Mouse (Mus musculus) neural tube, embryonic 15.5 days (tissue): ENCODE measurements around the gene Lingo1. TPM values are rescaled to one million over a fixed set of nuclear protein-coding genes. Genes with fewer than 3 reads are reported as not detected.
A peak's percentile ranks its signal among the peaks of the same experiment; 100 is the strongest.

ENCODE experiments used
- ATAC-seq: fragments of 200-750 bp; cut with Nextera tagmentation; 2 replicates; pipeline ENCODE4 v1.8.0; 2017; ENCODE audit warnings: mild to moderate bottlenecking, moderate TSS enrichment, moderate library complexity; ENCODE audit not compliant: low FRiP score
- H3K27ac ChIP-seq: fragments of 300-500 bp; sonication (generic); replicated peaks from 2 replicates; pipeline ENCODE4 v1.5.1; 2015; ENCODE audit warnings: mild to moderate bottlenecking, inconsistent platforms
- H3K27me3 ChIP-seq: fragments of 300-500 bp; sonication (generic); replicated peaks from 2 replicates; pipeline ENCODE4 v1.6.1; 2015; ENCODE audit warnings: inconsistent platforms
- H3K36me3 ChIP-seq: fragments of 300-500 bp; sonication (generic); 2 replicates; pipeline ENCODE4 v1.6.1; 2015; ENCODE audit warnings: inconsistent platforms
- H3K4me1 ChIP-seq: fragments of 300-500 bp; sonication (generic); 2 replicates; pipeline ENCODE4 v1.6.1; 2015; ENCODE audit warnings: inconsistent platforms
- H3K4me2 ChIP-seq: fragments of 300-500 bp; sonication (generic); 2 replicates; pipeline ENCODE4 v1.6.1; 2015; ENCODE audit warnings: inconsistent platforms, mild to moderate bottlenecking, moderate library complexity
- H3K4me3 ChIP-seq: fragments of 300-500 bp; sonication (generic); replicated peaks from 2 replicates; pipeline ENCODE4 v1.5.1; 2015; ENCODE audit warnings: mild to moderate bottlenecking, inconsistent platforms
- H3K9ac ChIP-seq: fragments of 300-500 bp; sonication (generic); replicated peaks from 2 replicates; pipeline ENCODE4 v1.6.1; 2015; ENCODE audit warnings: mild to moderate bottlenecking, inconsistent platforms
- H3K9me3 ChIP-seq: fragments of 300-500 bp; sonication (generic); replicated peaks from 2 replicates; pipeline ENCODE4 v1.6.1; 2016; ENCODE audit warnings: inconsistent platforms
- WGBS: fragments of 180-500 bp; shearing (Covaris S2); methylation state at CpG from one replicate; pipeline ENCODE4 v1.1.7; 2015; ENCODE audit warnings: mixed read lengths; 5-methylcytosine and 5-hydroxymethylcytosine counted together
- polyA plus RNA-seq: library from polyadenylated mRNA; unstranded; fragments of >200 nt; fragmentation: Nextera tagmentation; extraction: Ambion mirVana; gene quantifications from 2 replicates; pipeline ENCODE4 v1.2.1, GENCODE M21; 2015

Gene Lingo1
- polyA plus RNA-seq: 67.4 and 72.2 TPM in 2 replicates

- H3K36me3 ChIP-seq: no peaks in the 10 kb centered on the region
- H3K4me1 ChIP-seq: peaks cover 65% of the 10 kb centered on the region
- H3K27ac ChIP-seq: peak within 1 kb of the TSS; percentile 90
- H3K4me2 ChIP-seq: peak within 1 kb of the TSS; percentile 87
- WGBS: under 1% methylated on average over 79 of the region's 88 CpGs
- ATAC-seq: peak; percentile 89
- peaks cover 42% of the 10 kb centered on the region for H3K27me3 ChIP-seq
- peak within 1 kb of the TSS; percentile 73 for H3K9ac ChIP-seq
- peak within 1 kb of the TSS; percentile 62 for H3K4me3 ChIP-seq
- no peaks in the 10 kb centered on the region for H3K9me3 ChIP-seq
Measured at GRCm38 (mm10) chr9:56795721-56796655, at the start of gene Lingo1. TSS of gene Lingo1 (minus strand) at chr9:56796468.

GRCm38 (mm10) chr9:56844644-56845043 lies 48.4 kb upstream of the Lingo1 start:
- Histone ChIP-seq H3K27me3 (0 out of 2 replicates have a peak, but pooled peaks cover 3% of the 10 kb centered on the region), H3K9ac (0 out of 2 replicates have a peak overlapping the region, but pooled peaks have one; percentile 9), H3K27ac (0 out of 2 replicates have a peak overlapping the region, but pooled peaks have one; percentile 4), H3K4me2 (no peak overlapping the region), H3K36me3 (no peaks in the 10 kb centered on the region), H3K4me1 (peaks cover 44% of the 10 kb centered on the region), H3K4me3 (no peak overlapping the region), H3K9me3 (no peaks in the 10 kb centered on the region)
- no peak for ATAC-seq
- 28% methylated on average over 8 of the region's 8 CpGs for WGBS

- Histone ChIP-seq H3K4me1 (peaks cover 44% of the 10 kb centered on the region), H3K9me3 (no peaks in the 10 kb centered on the region), H3K27ac (no peak overlapping the region), H3K4me2 (no peak overlapping the region), H3K36me3 (no peaks in the 10 kb centered on the region), H3K4me3 (no peak overlapping the region), H3K27me3 (0 out of 2 replicates have a peak, but pooled peaks cover 3% of the 10 kb centered on the region), H3K9ac (no peak overlapping the region)
- no peak for ATAC-seq
- 30% methylated on average over 7 of the region's 7 CpGs for WGBS
Measured at GRCm38 (mm10) chr9:56843679-56844188, 47.5 kb upstream of the Lingo1 start.

GRCm38 (mm10) chr9:56842303-56842719 lies 46.0 kb upstream of the Lingo1 start:
- peak overlapping the region; percentile 43 for H3K27ac ChIP-seq
- 8% methylated on average over 3 of the region's 3 CpGs for WGBS
- no peaks in the 10 kb centered on the region for H3K9me3 ChIP-seq
- no peak overlapping the region for H3K4me3 ChIP-seq
- H3K4me2 ChIP-seq: no peak overlapping the region; the same call in 1 of the 2 replicates
- H3K27me3 ChIP-seq: 0 out of 2 replicates have a peak, but pooled peaks cover 3% of the 10 kb centered on the region
- no peaks in the 10 kb centered on the region for H3K36me3 ChIP-seq
- peak; percentile 63 for ATAC-seq
- H3K4me1 ChIP-seq: peaks cover 44% of the 10 kb centered on the region
- no peak overlapping the region for H3K9ac ChIP-seq

- Histone ChIP-seq H3K9me3 (no peaks in the 10 kb centered on the region), H3K4me3 (no peak overlapping the region), H3K9ac (no peak overlapping the region), H3K4me2 (no peak overlapping the region; the same call in 1 of the 2 replicates), H3K27ac (peak overlapping the region; percentile 43; the same call in 1 of the 2 replicates), H3K4me1 (peaks cover 44% of the 10 kb centered on the region), H3K27me3 (0 out of 2 replicates have a peak, but pooled peaks cover 3% of the 10 kb centered on the region), H3K36me3 (no peaks in the 10 kb centered on the region)
- no peak for ATAC-seq
Measured at GRCm38 (mm10) chr9:56841864-56842263, 45.6 kb upstream of the Lingo1 start.

- Histone ChIP-seq H3K4me2 (no peak overlapping the region), H3K27ac (no peak overlapping the region), H3K4me1 (peaks cover 44% of the 10 kb centered on the region), H3K9me3 (no peaks in the 10 kb centered on the region), H3K36me3 (no peaks in the 10 kb centered on the region), H3K27me3 (0 out of 2 replicates have a peak, but pooled peaks cover 3% of the 10 kb centered on the region), H3K9ac (no peak overlapping the region), H3K4me3 (no peak overlapping the region)
- ATAC-seq: no peak
- WGBS: 46% methylated on average over 5 of the region's 5 CpGs
Measured at GRCm38 (mm10) chr9:56840721-56841120, 44.5 kb upstream of the Lingo1 start.

GRCm38 (mm10) chr9:56835152-56835551 lies 38.9 kb upstream of the Lingo1 start:
- 87% methylated on average over 5 of the region's 5 CpGs for WGBS
- H3K36me3 ChIP-seq: no peaks in the 10 kb centered on the region
- ATAC-seq: no peak

GRCm38 (mm10) chr9:56832900-56833299 lies 36.6 kb upstream of the Lingo1 start:
- H3K4me2 ChIP-seq: no peak overlapping the region
- 27% methylated on average over 6 of the region's 6 CpGs for WGBS

More at GRCm38 (mm10) chr9:56835152-56835551, 38.9 kb upstream of the Lingo1 start:
- Histone ChIP-seq H3K9ac (no peak overlapping the region), H3K27ac (no peak overlapping the region), H3K4me3 (no peak overlapping the region), H3K27me3 (no peaks in the 10 kb centered on the region), H3K4me1 (peaks cover 19% of the 10 kb centered on the region), H3K4me2 (no peak overlapping the region), H3K9me3 (no peaks in the 10 kb centered on the region)

GRCm38 (mm10) chr9:56831904-56832303 lies 35.6 kb upstream of the Lingo1 start:
- H3K27ac ChIP-seq: no peak overlapping the region
- no peak overlapping the region for H3K4me2 ChIP-seq
- no peaks in the 10 kb centered on the region for H3K36me3 ChIP-seq
- no peak overlapping the region for H3K9ac ChIP-seq
- H3K27me3 ChIP-seq: no peaks in the 10 kb centered on the region
- ATAC-seq: no peak
- H3K4me3 ChIP-seq: no peak overlapping the region
- WGBS: 89% methylated on average over 3 of the region's 3 CpGs
- peaks cover 38% of the 10 kb centered on the region for H3K4me1 ChIP-seq
- H3K9me3 ChIP-seq: no peaks in the 10 kb centered on the region

More at GRCm38 (mm10) chr9:56832900-56833299, 36.6 kb upstream of the Lingo1 start:
- Histone ChIP-seq H3K4me1 (peaks cover 37% of the 10 kb centered on the region), H3K27ac (no peak overlapping the region), H3K9me3 (no peaks in the 10 kb centered on the region), H3K9ac (no peak overlapping the region), H3K4me3 (no peak overlapping the region), H3K36me3 (no peaks in the 10 kb centered on the region), H3K27me3 (no peaks in the 10 kb centered on the region)
- ATAC-seq: 0 out of 2 replicates have a peak, but pooled peaks have one; percentile 9

- 14% methylated on average over 4 of the region's 4 CpGs for WGBS
- 0 out of 2 replicates have a peak, but pooled peaks cover 5% of the 10 kb centered on the region for H3K27me3 ChIP-seq
- no peak overlapping the region for H3K4me3 ChIP-seq
- no peak overlapping the region for H3K9ac ChIP-seq
- H3K27ac ChIP-seq: no peak overlapping the region
- ATAC-seq: no peak
- peaks cover 48% of the 10 kb centered on the region for H3K4me1 ChIP-seq
- H3K36me3 ChIP-seq: no peaks in the 10 kb centered on the region
- H3K9me3 ChIP-seq: no peaks in the 10 kb centered on the region
- no peak overlapping the region for H3K4me2 ChIP-seq
Measured at GRCm38 (mm10) chr9:56830162-56830561, 33.9 kb upstream of the Lingo1 start.

- Histone ChIP-seq H3K9ac (no peak overlapping the region), H3K4me3 (no peak overlapping the region)
Measured at GRCm38 (mm10) chr9:56828841-56829240, 32.6 kb upstream of the Lingo1 start.

More at GRCm38 (mm10) chr9:56828841-56829240, 32.6 kb upstream of the Lingo1 start:
- Histone ChIP-seq H3K4me1 (peaks cover 59% of the 10 kb centered on the region), H3K27ac (no peak overlapping the region), H3K9me3 (no peaks in the 10 kb centered on the region), H3K27me3 (0 out of 2 replicates have a peak, but pooled peaks cover 5% of the 10 kb centered on the region), H3K36me3 (no peaks in the 10 kb centered on the region), H3K4me2 (no peak overlapping the region)
- WGBS: 65% methylated on average over 6 of the region's 6 CpGs
- no peak for ATAC-seq
